Mouse (Mus musculus) cerebellum, adult 9-10 months (tissue): Measurements from ENCODE around the gene Fdxr.

ENCODE experiments used
- DNase-seq: peaks from one replicate; pipeline ENCODE4 v3.0.0; 2022

Gene Fdxr

GRCm38 (mm10) chr11:115267061-115267883 lies 9.6 kb downstream of the Fdxr start, which contains the start of gene Grin2c:
Grin2c (minus strand) TSS chr11:115267243.
- DNase-seq, result no peak

- DNase-seq, result peak; percentile 83
These were observed 10.5 kb downstream of the Fdxr start for GRCm38 (mm10) chr11:115266400-115266778.

GRCm38 (mm10) chr11:115265771-115266399 lies 11.0 kb downstream of the Fdxr start:
- DNase-seq, result peak; percentile 88

GRCm38 (mm10) chr11:115264862-115265668 lies 11.8 kb downstream of the Fdxr start:
- peak; percentile 67 for DNase-seq

GRCm38 (mm10) chr11:115264136-115264861 lies 12.6 kb downstream of the Fdxr start:
- DNase-seq, result peak; percentile 81

- DNase-seq, result peak; percentile 84
These were observed 13.9 kb downstream of the Fdxr start for GRCm38 (mm10) chr11:115262954-115263353.

GRCm38 (mm10) chr11:115259134-115259533 lies 17.7 kb downstream of the Fdxr start:
- DNase-seq, result no peak

GRCm38 (mm10) chr11:115257775-115258510 lies 18.9 kb downstream of the Fdxr start:
- no peak for DNase-seq

- no peak for DNase-seq
These were observed 25.6 kb downstream of the Fdxr start for GRCm38 (mm10) chr11:115251258-115251657.

GRCm38 (mm10) chr11:115250405-115251090 lies 26.3 kb downstream of the Fdxr start:
- no peak for DNase-seq

GRCm38 (mm10) chr11:115249721-115250404 lies 27.0 kb downstream of the Fdxr start:
- DNase-seq, result no peak

- no peak for DNase-seq
These were observed 28.9 kb downstream of the Fdxr start for GRCm38 (mm10) chr11:115247945-115248344.

GRCm38 (mm10) chr11:115247240-115247639 lies 29.6 kb downstream of the Fdxr start:
- DNase-seq, result no peak

- peak; percentile 80 for DNase-seq
These were observed 30.5 kb downstream of the Fdxr start for GRCm38 (mm10) chr11:115246386-115246785.

GRCm38 (mm10) chr11:115244840-115245239 lies 32.0 kb downstream of the Fdxr start:
- DNase-seq, result no peak

- DNase-seq, result no peak
These were observed 33.1 kb downstream of the Fdxr start for GRCm38 (mm10) chr11:115243783-115244182.

GRCm38 (mm10) chr11:115242746-115243145 lies 34.1 kb downstream of the Fdxr start:
- DNase-seq, result no peak

- DNase-seq, result no peak
These were observed 35.4 kb downstream of the Fdxr start for GRCm38 (mm10) chr11:115241402-115241801.

GRCm38 (mm10) chr11:115236570-115236969 lies 40.3 kb downstream of the Fdxr start:
- DNase-seq, result no peak

GRCm38 (mm10) chr11:115234320-115235044 lies 42.4 kb downstream of the Fdxr start:
- no peak for DNase-seq
